Mouse (Mus musculus): Measurements from ENCODE around the gene Rps29. TPM values are rescaled to one million over a fixed set of nuclear protein-coding genes. Genes with fewer than 3 reads are reported as not detected.

The Rps29 gene
- total and polyA plus RNA-seq, 3 experiments, result 450 to 5,133 (median 1,410) TPM

- no peaks in the 10 kb centered on the region for H3K9me3 ChIP-seq (replicated peaks; ENCODE audit: insufficient read depth, low read length)
- H3K4me1 ChIP-seq (ENCODE audit: control insufficient read depth in 1 of 2, insufficient read depth in 2 of 2, low read length in 2 of 2), result peaks cover 9 to 24% of the 10 kb centered on the region in 2 experiments
- TF ChIP-seq MEF2A (IDR thresholded peaks at IDR 0.05; ENCODE audit: extremely low read depth, insufficient replicate concordance, low read depth, low read length, poor library complexity, severe bottlenecking), result no peak
- TF ChIP-seq SIN3A (IDR thresholded peaks at IDR 0.05; ENCODE audit: low read length), result peak; percentile 34; the same call in 1 of the 2 replicates
- TF ChIP-seq TAL1 (IDR thresholded peaks at IDR 0.05; ENCODE audit: low read length), result no peak
- peak in 1 of 3 experiments; percentile 38; a peak in 2 of 6 replicates for TF ChIP-seq CTCF (IDR thresholded peaks at IDR 0.05 in 2 of 3, conservative IDR thresholded peaks at IDR 0.05 in 1 of 3; ENCODE audit: control insufficient read depth in 1 of 3, insufficient read depth in 1 of 3, low read depth in 2 of 3, low read length in 3 of 3, poor library complexity in 1 of 3, severe bottlenecking in 1 of 3)
- TF ChIP-seq CHD2 (IDR thresholded peaks at IDR 0.05; ENCODE audit: low read length), result no peak
- TF ChIP-seq RCOR1 (IDR thresholded peaks at IDR 0.05; ENCODE audit: low read depth, low read length), result no peak
- peak overlapping the region; percentile 47 to 87 for H3K4me3 ChIP-seq (ENCODE audit: control insufficient read depth in 1 of 2, insufficient read depth in 1 of 2, low read depth in 2 of 2, low read length in 2 of 2)
- H3K27me3 ChIP-seq (ENCODE audit: control insufficient read depth in 1 of 2, insufficient read depth in 2 of 2, low read length in 2 of 2), result no peaks in the 10 kb centered on the region
- 0 out of 2 replicates have a peak overlapping the region, but pooled peaks have one; percentile 5 for H3K27ac ChIP-seq (ENCODE audit: control insufficient read depth, low read depth, low read length)
- peaks cover 0 to 22% of the 10 kb centered on the region in 2 experiments; a peak in 2 of 4 replicates for H3K36me3 ChIP-seq (ENCODE audit: control insufficient read depth in 1 of 2, insufficient read depth in 2 of 2, low read length in 2 of 2)
- peak overlapping the region; percentile 55 for H3K9ac ChIP-seq (ENCODE audit: control insufficient read depth, low read depth, low read length, poor library complexity, severe bottlenecking)
- H3K79me2 ChIP-seq (ENCODE audit: control insufficient read depth, insufficient read depth, low read length, poor library complexity), result no peaks in the 10 kb centered on the region
- DNase-seq (ENCODE audit: low read depth, low spot score), result peak; percentile 65
These were observed 29.2 kb downstream of the Rps29 start for GRCm38 (mm10) chr12:69129634-69130310.

- Histone ChIP-seq H3K27me3 (ENCODE audit: control insufficient read depth in 1 of 2, insufficient read depth in 2 of 2, low read length in 2 of 2) (no peaks in the 10 kb centered on the region), H3K36me3 (ENCODE audit: control insufficient read depth in 1 of 2, insufficient read depth in 2 of 2, low read length in 2 of 2) (peaks cover 0 to 23% of the 10 kb centered on the region in 2 experiments; a peak in 2 of 4 replicates), H3K4me3 (ENCODE audit: control insufficient read depth in 1 of 2, insufficient read depth in 1 of 2, low read depth in 2 of 2, low read length in 2 of 2) (no peak overlapping the region), H3K27ac (ENCODE audit: control insufficient read depth, low read depth, low read length) (no peak overlapping the region), H3K9ac (ENCODE audit: control insufficient read depth, low read depth, low read length, poor library complexity, severe bottlenecking) (no peak overlapping the region), H3K9me3 (replicated peaks; ENCODE audit: insufficient read depth, low read length) (no peaks in the 10 kb centered on the region), H3K4me1 (ENCODE audit: control insufficient read depth in 1 of 2, insufficient read depth in 2 of 2, low read length in 2 of 2) (peaks cover 12 to 21% of the 10 kb centered on the region in 2 experiments), H3K79me2 (ENCODE audit: control insufficient read depth, insufficient read depth, low read length, poor library complexity) (no peaks in the 10 kb centered on the region)
- DNase-seq (ENCODE audit: low read depth, low spot score), result no peak
- no peak for TF ChIP-seq KAT2A (conservative IDR thresholded peaks at IDR 0.05; ENCODE audit: low read depth, low read length)
- no peak for TF ChIP-seq MEF2A (IDR thresholded peaks at IDR 0.05; ENCODE audit: extremely low read depth, insufficient replicate concordance, low read depth, low read length, poor library complexity, severe bottlenecking)
- no peak for TF ChIP-seq USF1 (IDR thresholded peaks at IDR 0.05; ENCODE audit: low read depth, low read length)
- TF ChIP-seq CTCF (IDR thresholded peaks at IDR 0.05 in 2 of 3, conservative IDR thresholded peaks at IDR 0.05 in 1 of 3; ENCODE audit: control insufficient read depth in 1 of 3, insufficient read depth in 1 of 3, low read depth in 2 of 3, low read length in 3 of 3, poor library complexity in 1 of 3, severe bottlenecking in 1 of 3), result no peak
- TF ChIP-seq USF2 (IDR thresholded peaks at IDR 0.05; ENCODE audit: borderline replicate concordance in 1 of 2, insufficient read depth in 1 of 2, low read depth in 1 of 2, low read length in 2 of 2), result no peak
- no peak for TF ChIP-seq RAD21 (IDR thresholded peaks at IDR 0.05; ENCODE audit: low read depth, low read length)
- TF ChIP-seq ZKSCAN1 (IDR thresholded peaks at IDR 0.05; ENCODE audit: low read depth, low read length), result no peak
- no peak for TF ChIP-seq EP300 (IDR thresholded peaks at IDR 0.05; ENCODE audit: low read depth in 1 of 2, low read length in 2 of 2)
These were observed 31.4 kb downstream of the Rps29 start for GRCm38 (mm10) chr12:69127626-69128025.

Measured in MEL (cell line).